Mouse (Mus musculus) MEL (cell line): ENCODE measurements at regions not wholly inside any gene's neighbourhood (a gene's known extent, or its start where the extent isn't known, plus 50 kb on each side); places are given as distances from the start of the nearest gene placed in this dataset.

Source experiments
- DNase-seq: peaks from one replicate; pipeline ENCODE4 v3.0.0; 2011; ENCODE audit warnings: low read depth, low spot score
- H3K27ac ChIP-seq: 2 replicates; pipeline ENCODE4 v1.5.1; 2012; ENCODE audit warnings: low read depth, mild to moderate bottlenecking, control low read depth, low read length, moderate library complexity; ENCODE audit not compliant: control insufficient read depth
- H3K27me3 ChIP-seq, 2 experiments: fragments of 150-350 bp in 1 of 2; sonication (generic) in 1 of 2; 2 replicates each; pipeline ENCODE4 v1.6.1; 2012; ENCODE audit warnings: low read length in 2 of 2, mild to moderate bottlenecking in 2 of 2, improper control_type of control experiment in 1 of 2, moderate library complexity in 1 of 2; ENCODE audit not compliant: insufficient read depth in 2 of 2, control insufficient read depth in 1 of 2
- H3K36me3 ChIP-seq, 2 experiments: 2 replicates each; pipeline ENCODE4 v1.6.1; 2012 to 2014; ENCODE audit warnings: low read length in 2 of 2, improper control_type of control experiment in 1 of 2, inconsistent platforms in 1 of 2, mild to moderate bottlenecking in 1 of 2; ENCODE audit not compliant: insufficient read depth in 2 of 2, control insufficient read depth in 1 of 2
- H3K4me1 ChIP-seq, 2 experiments: fragments of 150-350 bp in 1 of 2; sonication (generic) in 1 of 2; 2 replicates each; pipeline ENCODE4 v1.6.1; 2012; ENCODE audit warnings: low read length in 2 of 2, improper control_type of control experiment in 1 of 2, mild to moderate bottlenecking in 1 of 2; ENCODE audit not compliant: insufficient read depth in 2 of 2, control insufficient read depth in 1 of 2
- H3K4me3 ChIP-seq, 2 experiments: fragments of 150-350 bp in 1 of 2; sonication (generic) in 1 of 2; 2 replicates each; pipeline ENCODE4 v1.5.1; 2012; ENCODE audit warnings: low read depth in 2 of 2, low read length in 2 of 2, mild to moderate bottlenecking in 2 of 2, moderate library complexity in 2 of 2, control low read depth in 1 of 2, improper control_type of control experiment in 1 of 2; ENCODE audit not compliant: control insufficient read depth in 1 of 2, insufficient read depth in 1 of 2
- H3K79me2 ChIP-seq: 2 replicates; pipeline ENCODE4 v1.6.1; 2012; ENCODE audit warnings: mild to moderate bottlenecking, low read length, moderate library complexity; ENCODE audit not compliant: control insufficient read depth, poor library complexity, insufficient read depth
- H3K9ac ChIP-seq: 2 replicates; pipeline ENCODE4 v1.6.1; 2012; ENCODE audit warnings: low read depth, mild to moderate bottlenecking, control low read depth, low read length, moderate library complexity; ENCODE audit not compliant: control insufficient read depth, poor library complexity, severe bottlenecking
- H3K9me3 ChIP-seq: fragments of 150-350 bp; sonication (generic); replicated peaks from 2 replicates; pipeline ENCODE4 v1.6.1; 2012; ENCODE audit warnings: mild to moderate bottlenecking, low read length, improper control_type of control experiment, moderate library complexity; ENCODE audit not compliant: insufficient read depth
- CHD2 ChIP-seq: IDR thresholded peaks from 2 replicates; pipeline ENCODE4 v1.6.1; 2011; ENCODE audit warnings: low read length, improper control_type of control experiment
- CTCF ChIP-seq, 3 experiments: IDR thresholded peaks in 2 of 3; conservative IDR thresholded peaks in 1 of 3; 2 replicates each; pipeline ENCODE4 v1.5.1; 2011 to 2012; ENCODE audit warnings: low read length in 3 of 3, low read depth in 2 of 3, mild to moderate bottlenecking in 2 of 3, improper control_type of control experiment in 1 of 3, inconsistent platforms in 1 of 3, mixed read lengths in 1 of 3, moderate library complexity in 1 of 3; ENCODE audit not compliant: control insufficient read depth in 1 of 3, insufficient read depth in 1 of 3, poor library complexity in 1 of 3, severe bottlenecking in 1 of 3
- E2F4 ChIP-seq: IDR thresholded peaks from 2 replicates; pipeline ENCODE4 v1.6.1; 2011; ENCODE audit warnings: low read depth, low read length, improper control_type of control experiment, borderline replicate concordance
- ELF1 ChIP-seq: IDR thresholded peaks from 2 replicates; pipeline ENCODE4 v1.6.1; 2014; ENCODE audit warnings: low read depth, mild to moderate bottlenecking, inconsistent platforms, low read length, improper control_type of control experiment, moderate library complexity
- ETS1 ChIP-seq: IDR thresholded peaks from 2 replicates; pipeline ENCODE4 v1.6.1; 2012; ENCODE audit warnings: low read depth, mild to moderate bottlenecking, inconsistent platforms, low read length, improper control_type of control experiment, moderate library complexity
- GATA1 ChIP-seq: IDR thresholded peaks from 2 replicates; pipeline ENCODE4 v1.6.1; 2011; ENCODE audit warnings: low read depth, low read length, improper control_type of control experiment
- HCFC1 ChIP-seq: IDR thresholded peaks from 2 replicates; pipeline ENCODE4 v1.6.1; 2012; ENCODE audit warnings: low read depth, mild to moderate bottlenecking, inconsistent platforms, low read length, improper control_type of control experiment, moderate library complexity
- JUND ChIP-seq: IDR thresholded peaks from 2 replicates; pipeline ENCODE4 v1.6.1; 2011; ENCODE audit warnings: low read depth, mild to moderate bottlenecking, improper control_type of control experiment, low read length
- KAT2A ChIP-seq: conservative IDR thresholded peaks from 2 replicates; pipeline ENCODE4 v1.6.1; 2012; ENCODE audit warnings: low read depth, low read length, improper control_type of control experiment, inconsistent platforms
- MAFK ChIP-seq: IDR thresholded peaks from 2 replicates; pipeline ENCODE4 v1.6.1; 2011; ENCODE audit warnings: low read depth, mild to moderate bottlenecking, low read length, improper control_type of control experiment, borderline replicate concordance
- MAX ChIP-seq: IDR thresholded peaks from 2 replicates; pipeline ENCODE4 v1.6.1; 2011; ENCODE audit warnings: low read length, improper control_type of control experiment
- MAZ ChIP-seq: IDR thresholded peaks from 2 replicates; pipeline ENCODE4 v1.6.1; 2012; ENCODE audit warnings: low read depth, mild to moderate bottlenecking, inconsistent platforms, low read length, improper control_type of control experiment
- MXI1 ChIP-seq: IDR thresholded peaks from 2 replicates; pipeline ENCODE4 v1.6.1; 2011; ENCODE audit warnings: mild to moderate bottlenecking, low read depth, low read length, improper control_type of control experiment
- MYC ChIP-seq: IDR thresholded peaks from 2 replicates; pipeline ENCODE4 v1.6.1; 2011; ENCODE audit warnings: low read depth, mild to moderate bottlenecking, low read length, improper control_type of control experiment, moderate library complexity
- POLR2AphosphoS2 ChIP-seq: IDR thresholded peaks from 2 replicates; pipeline ENCODE4 v1.6.1; 2011; ENCODE audit warnings: low read length, improper control_type of control experiment
- POLR2AphosphoS5 ChIP-seq: IDR thresholded peaks from 2 replicates; pipeline ENCODE4 v1.6.1; 2012; ENCODE audit warnings: low read depth, borderline replicate concordance, mild to moderate bottlenecking, inconsistent platforms, low read length, moderate library complexity, mixed read lengths
- RAD21 ChIP-seq: IDR thresholded peaks from 2 replicates; pipeline ENCODE4 v1.6.1; 2011; ENCODE audit warnings: mild to moderate bottlenecking, low read depth, low read length, improper control_type of control experiment
- TBP ChIP-seq: IDR thresholded peaks from 2 replicates; pipeline ENCODE4 v1.8.0; 2011; ENCODE audit warnings: low read depth, low read length, improper control_type of control experiment
- UBTF ChIP-seq: IDR thresholded peaks from 2 replicates; pipeline ENCODE4 v1.6.1; 2012; ENCODE audit warnings: low read depth, mild to moderate bottlenecking, inconsistent platforms, low read length, improper control_type of control experiment, moderate library complexity, borderline replicate concordance; ENCODE audit not compliant: insufficient read depth
- USF2 ChIP-seq, 2 experiments: IDR thresholded peaks; 2 replicates each; pipeline ENCODE4 v1.6.1; 2011 to 2012; ENCODE audit warnings: improper control_type of control experiment in 2 of 2, low read length in 2 of 2, borderline replicate concordance in 1 of 2, inconsistent platforms in 1 of 2, low read depth in 1 of 2, mild to moderate bottlenecking in 1 of 2; ENCODE audit not compliant: insufficient read depth in 1 of 2
- ZKSCAN1 ChIP-seq: IDR thresholded peaks from 2 replicates; pipeline ENCODE4 v1.6.1; 2012; ENCODE audit warnings: low read depth, mild to moderate bottlenecking, inconsistent platforms, low read length, improper control_type of control experiment, moderate library complexity

DNA sequence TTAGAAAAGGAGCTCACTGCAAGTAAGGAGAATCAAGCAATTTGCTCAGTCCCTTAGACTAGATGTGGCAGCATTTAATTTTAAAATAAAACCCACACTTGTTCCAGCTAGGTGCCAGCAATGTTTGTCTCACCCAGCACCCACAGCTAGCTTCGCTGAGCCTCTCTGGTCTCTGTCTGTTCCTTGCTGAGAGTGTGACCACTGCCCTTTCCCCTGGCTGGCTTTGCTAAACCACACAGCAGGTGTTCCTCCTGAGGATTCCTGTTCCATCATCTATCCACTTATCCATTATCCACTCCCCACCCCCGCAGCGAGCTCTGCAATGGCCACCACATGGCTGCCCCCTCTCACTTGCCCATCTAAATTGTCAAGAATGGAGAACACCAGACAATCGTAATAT is 3473.5 kb downstream of the 9330182O14Rik start:
- no peak overlapping the region for H3K27ac ChIP-seq
- TF ChIP-seq ETS1 = no peak
- no peak for TF ChIP-seq CHD2
- no peak for TF ChIP-seq UBTF
- TF ChIP-seq MAZ = no peak
- no peak for DNase-seq
- H3K9me3 ChIP-seq = no peaks in the 10 kb centered on the region
- H3K36me3 ChIP-seq = no peaks in the 10 kb centered on the region
- no peak overlapping the region for H3K4me3 ChIP-seq
- H3K4me1 ChIP-seq = no peaks in the 10 kb centered on the region
- H3K27me3 ChIP-seq = peaks cover 0 to 4% of the 10 kb centered on the region in 2 experiments; a peak in 2 of 4 replicates
- H3K9ac ChIP-seq = no peak overlapping the region
- no peaks in the 10 kb centered on the region for H3K79me2 ChIP-seq

GRCm38 (mm10) chr15:43609901-43610300 is 3475.7 kb downstream of the 9330182O14Rik start:
- no peak overlapping the region for H3K9ac ChIP-seq
- no peak overlapping the region for H3K27ac ChIP-seq
- DNase-seq = no peak
- H3K9me3 ChIP-seq = no peaks in the 10 kb centered on the region
- no peak overlapping the region for H3K4me3 ChIP-seq
- peaks cover 0 to 4% of the 10 kb centered on the region in 2 experiments; a peak in 2 of 4 replicates for H3K27me3 ChIP-seq
- H3K4me1 ChIP-seq = no peaks in the 10 kb centered on the region
- no peaks in the 10 kb centered on the region for H3K79me2 ChIP-seq
- H3K36me3 ChIP-seq = no peaks in the 10 kb centered on the region
- TF ChIP-seq CTCF (IDR thresholded peaks at IDR 0.05 in 2 of 3, conservative IDR thresholded peaks at IDR 0.05 in 1 of 3; ENCODE audit: control insufficient read depth in 1 of 3, insufficient read depth in 1 of 3, low read depth in 2 of 3, low read length in 3 of 3, poor library complexity in 1 of 3, severe bottlenecking in 1 of 3) = no peak
- TF ChIP-seq GATA1 = no peak
- TF ChIP-seq MAX = no peak
- no peak for TF ChIP-seq MXI1
- TF ChIP-seq USF2 (IDR thresholded peaks at IDR 0.05; ENCODE audit: borderline replicate concordance in 1 of 2, insufficient read depth in 1 of 2, low read depth in 1 of 2, low read length in 2 of 2) = no peak
- TF ChIP-seq MYC = no peak
- TF ChIP-seq POLR2AphosphoS2 = no peak
- TF ChIP-seq MAZ = no peak
- no peak for TF ChIP-seq TBP
- no peak for TF ChIP-seq KAT2A
- TF ChIP-seq HCFC1 = no peak
- TF ChIP-seq ELF1 = no peak
- TF ChIP-seq E2F4 = no peak
- no peak for TF ChIP-seq POLR2AphosphoS5
- no peak for TF ChIP-seq ZKSCAN1
- TF ChIP-seq RAD21 = no peak
- TF ChIP-seq JUND = no peak
- TF ChIP-seq MAFK = no peak
